Mouse (Mus musculus) erythroblast, adult 5-6 weeks (primary cell): ENCODE measurements around the gene Inpp5a. TPM values are rescaled to one million over a fixed set of nuclear protein-coding genes. Genes with fewer than 3 reads are reported as not detected.

Experiments
- ATAC-seq: replicated peaks from 2 replicates; pipeline ENCODE4 v1.8.0; 2016; ENCODE audit warnings: moderate number of reproducible peaks, mild to moderate bottlenecking, moderate TSS enrichment, inconsistent platforms; ENCODE audit not compliant: poor library complexity, low FRiP score, severe bottlenecking
- total RNA-seq, 2 experiments: library from RNA; stranded (forward) in 1 of 2; stranded (reverse) in 1 of 2; fragments of 150-400 nt in 1 of 2; fragments of 200-764, 138-1000 nt in 1 of 2; gene quantifications; 2 replicates each; pipeline versions ENCODE4 v1.2.3 to v1.2.4; 2015 to 2017; ENCODE audit warnings: low replicate concordance in 2 of 2

Inpp5a gene
- total RNA-seq, 2 experiments from 2014 or later, result 4.4 to 6.9 TPM

- no peak for ATAC-seq
Measured at GRCm38 (mm10) chr7:139556746-139557526, 168.0 kb downstream of the Inpp5a start.

- no peak for ATAC-seq
Measured at GRCm38 (mm10) chr7:139559659-139560058, 170.8 kb downstream of the Inpp5a start.

- ATAC-seq, result no peak
Measured at GRCm38 (mm10) chr7:139563425-139563824, 174.5 kb downstream of the Inpp5a start.

- no peak for ATAC-seq
Measured at GRCm38 (mm10) chr7:139564161-139564560, 175.3 kb downstream of the Inpp5a start.

DNA sequence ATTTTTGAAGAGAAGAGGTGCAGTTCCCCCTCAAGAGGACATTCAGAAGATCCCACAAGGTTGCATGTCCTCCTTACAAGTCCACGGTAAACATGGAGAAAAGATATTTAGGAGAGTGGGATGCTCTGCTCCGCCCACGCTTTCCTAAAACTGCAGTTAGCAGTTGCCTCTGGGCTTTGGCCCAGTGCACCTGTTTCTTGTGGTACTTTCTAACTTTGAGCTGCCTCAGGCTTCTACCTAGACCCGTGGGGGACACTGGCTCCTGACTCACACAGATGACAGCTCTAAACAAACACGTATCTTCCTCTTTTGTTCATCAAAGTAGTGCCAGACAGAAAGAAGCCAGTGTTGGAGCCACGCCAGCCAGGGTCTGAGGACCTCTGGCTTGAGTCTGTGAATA lies 177.1 kb downstream of the Inpp5a start:
- no peak for ATAC-seq

DNA sequence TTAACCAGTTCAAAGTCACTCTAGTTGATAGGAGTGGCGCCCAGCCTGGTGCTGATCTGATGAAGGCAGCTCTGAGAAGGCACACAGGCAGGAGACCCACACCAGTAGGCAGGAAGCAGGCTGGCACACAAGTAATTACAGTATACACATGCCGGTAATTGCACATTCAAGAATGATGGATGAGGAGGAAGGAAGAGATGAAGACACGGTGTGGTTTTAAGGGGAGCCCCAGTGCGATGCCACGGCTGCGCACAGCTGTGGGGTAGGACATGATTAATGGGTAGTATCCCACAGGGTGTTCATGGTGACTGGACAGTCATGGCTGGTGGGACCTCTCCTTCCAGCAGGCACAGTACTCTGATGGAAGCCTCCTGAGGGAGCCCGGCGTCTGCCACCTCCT lies 177.6 kb downstream of the Inpp5a start:
- ATAC-seq, result no peak

DNA sequence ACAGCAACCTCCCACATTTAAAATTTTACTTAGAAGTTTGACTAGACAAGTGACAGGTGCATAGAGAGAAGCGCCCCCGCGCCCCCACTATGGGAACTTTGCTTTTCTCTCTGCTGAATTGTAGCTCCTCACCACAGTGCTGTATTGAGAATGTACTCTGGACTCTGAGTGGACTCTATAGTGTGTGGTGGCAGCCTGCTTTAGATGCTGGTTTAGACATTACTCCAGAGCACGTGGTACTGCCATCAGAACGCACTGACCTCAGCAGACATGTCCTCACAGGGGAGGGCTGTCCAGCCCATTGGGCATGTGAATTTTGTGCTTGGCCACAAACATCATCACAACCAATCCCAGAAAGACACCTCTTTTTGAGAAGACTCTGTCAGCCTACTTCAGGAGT lies 181.9 kb downstream of the Inpp5a start:
- no peak for ATAC-seq

DNA sequence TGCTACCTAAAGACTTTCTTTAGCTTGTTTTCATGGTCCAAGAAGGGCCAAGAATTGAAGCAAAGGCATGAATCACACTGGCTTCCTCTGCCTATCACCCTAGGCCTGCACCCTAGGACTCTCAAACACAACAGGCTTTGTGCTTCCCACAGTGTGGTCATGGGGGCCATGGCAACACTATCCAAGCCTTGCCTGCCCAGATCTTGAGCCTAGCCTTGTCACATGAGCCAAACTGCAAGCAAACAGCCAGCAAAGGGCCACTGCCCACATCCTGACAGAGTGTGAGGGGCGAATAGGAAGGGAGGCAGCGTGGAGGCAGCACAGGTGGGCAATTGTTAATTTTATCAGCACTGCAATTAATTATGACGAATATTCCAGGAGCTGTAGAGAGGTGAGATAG lies 183.8 kb downstream of the Inpp5a start:
- ATAC-seq, result no peak

DNA sequence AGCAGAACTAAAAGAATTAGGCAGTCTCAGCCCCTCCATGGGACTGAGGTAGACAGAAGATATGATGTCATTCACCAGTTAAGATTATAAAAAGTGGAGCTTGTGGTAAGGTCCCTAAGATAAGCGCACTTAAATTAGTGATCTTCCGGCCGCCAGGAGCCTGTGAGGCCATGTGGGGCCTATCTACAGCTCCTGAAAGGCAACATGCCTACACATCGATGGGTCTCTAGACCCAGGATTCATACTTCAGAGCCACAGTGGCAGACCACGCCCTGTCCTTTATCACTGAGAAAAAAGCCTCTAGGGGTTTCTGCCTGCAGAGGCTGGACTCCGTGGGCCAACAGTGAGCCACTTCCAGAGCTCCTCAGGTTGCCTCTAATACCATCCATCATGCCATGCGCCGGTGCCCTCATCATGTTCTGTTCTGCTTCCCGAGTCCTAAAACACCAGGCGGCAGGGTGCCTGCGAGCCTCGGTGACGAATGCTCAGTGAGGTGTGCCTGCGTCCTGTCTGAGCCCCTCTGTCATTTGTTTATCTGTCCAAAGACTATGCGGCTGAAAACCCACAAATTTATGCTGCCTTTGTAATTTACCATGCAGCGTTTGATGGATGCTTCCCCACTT lies 187.3 kb downstream of the Inpp5a start:
- ATAC-seq, result no peak

GRCm38 (mm10) chr7:139579261-139579905 lies 190.5 kb downstream of the Inpp5a start:
- no peak for ATAC-seq

GRCm38 (mm10) chr7:139580851-139581775 lies 192.2 kb downstream of the Inpp5a start:
- no peak for ATAC-seq

- ATAC-seq, result no peak
Measured at GRCm38 (mm10) chr7:139581801-139582571, 193.1 kb downstream of the Inpp5a start.

- no peak for ATAC-seq
Measured at GRCm38 (mm10) chr7:139582595-139582994, 193.7 kb downstream of the Inpp5a start, which contains the start of gene Nkx6-2. Nkx6-2 (minus strand) TSS chr7:139582797.

DNA sequence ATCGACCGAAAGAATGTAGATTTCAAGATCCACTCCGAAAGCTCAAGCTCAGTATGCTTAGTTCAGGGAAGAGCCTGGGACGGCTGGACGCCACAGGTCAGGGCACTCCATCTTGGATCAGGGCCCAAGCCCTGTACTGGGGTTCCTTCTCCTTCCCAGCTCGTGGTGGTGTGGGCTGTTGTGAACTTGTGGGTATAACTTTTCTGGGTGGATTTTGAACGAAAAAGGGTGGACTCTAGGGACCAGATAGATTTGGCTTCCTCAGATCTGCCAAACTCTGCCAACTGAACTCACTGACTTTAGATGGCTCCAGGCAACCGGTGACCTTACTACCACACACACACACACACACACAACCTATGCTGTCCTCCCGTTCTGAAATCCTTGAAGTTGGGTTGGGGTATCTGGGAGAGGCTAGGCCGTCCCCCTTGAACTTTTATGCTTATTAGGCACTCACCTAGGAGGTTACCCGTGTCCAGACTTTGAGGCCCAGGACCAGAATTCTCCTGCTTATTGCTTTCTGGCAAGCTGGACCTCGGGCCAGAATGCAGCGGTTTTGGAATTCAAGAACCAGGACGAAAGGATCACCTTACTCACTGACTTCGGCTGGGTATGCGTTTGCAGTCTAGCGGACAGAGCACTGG lies 194.3 kb downstream of the Inpp5a start:
- no peak for ATAC-seq

GRCm38 (mm10) chr7:139584221-139585175 lies 195.6 kb downstream of the Inpp5a start:
- ATAC-seq, result no peak

- ATAC-seq, result no peak
Measured at GRCm38 (mm10) chr7:139585183-139585821, 196.4 kb downstream of the Inpp5a start.

GRCm38 (mm10) chr7:139587919-139588318 lies 199.0 kb downstream of the Inpp5a start:
- no peak for ATAC-seq
